Mouse (Mus musculus): ENCODE data around the gene Ctbp1.

- TF ChIP-seq CTCF (IDR thresholded peaks at IDR 0.05; ENCODE audit: control insufficient read depth, insufficient read depth, low read length): no peak
- TF ChIP-seq POLR2A (IDR thresholded peaks at IDR 0.05; ENCODE audit: borderline replicate concordance, control insufficient read depth, low read depth, low read length): no peak
Measured at GRCm38 (mm10) chr5:33220350-33221044, 54.3 kb downstream of the Ctbp1 start.

Measured in bone marrow, adult 2 months (tissue).